In the genomic region with DNA sequence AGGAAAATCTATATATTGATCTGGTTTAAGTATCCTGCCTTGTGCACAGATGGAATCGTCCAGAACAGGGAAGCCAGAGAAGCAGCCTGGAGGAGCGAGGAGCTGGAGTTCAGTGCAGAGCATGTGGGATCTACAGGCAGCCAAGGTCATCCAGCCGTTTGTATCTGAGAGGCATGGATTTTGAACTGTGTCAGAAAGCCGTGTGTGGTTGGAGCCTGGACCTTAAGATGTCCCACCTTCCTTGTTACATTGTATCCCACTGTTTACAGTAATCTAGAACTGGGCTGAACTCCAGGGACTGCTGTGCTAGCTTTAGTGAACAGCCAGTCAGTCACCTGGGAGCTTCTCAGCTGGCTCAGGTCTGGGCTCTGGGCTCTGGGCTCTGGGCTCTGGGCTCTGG, we compare ENCODE assay signal across 23 mouse cellular contexts. TPM values are rescaled to one million over a fixed set of nuclear protein-coding genes. Genes with fewer than 3 reads are reported as not detected.
DNase-seq lines count a peak whose midpoint lies in the region; ATAC-seq lines count a peak whose summit lies in the region.
"Had no signal": no experiment of that assay in that cellular context is flagged by ENCODE, and none has a peak within 500 bp of the region (broad histone marks: within the 10 kb centered on the region; RNA-seq: fewer than 3 reads in every experiment).

No protein-coding gene starts in this region.

- H3K36me3 ChIP-seq in liver, embryonic 15.5 days (replicated peaks): no peaks in the 10 kb centered on the region
- H3K36me3 ChIP-seq: G1E; hindbrain, embryonic 15.5 days; limb, embryonic 15.5 days; neural tube, embryonic 13.5 days had no signal

- H3K4me3 ChIP-seq in liver, embryonic 15.5 days (replicated peaks): no peak overlapping the region
- H3K4me3 ChIP-seq: hindbrain, embryonic 15.5 days; limb, embryonic 15.5 days; neural tube, embryonic 13.5 days had no signal

- WGBS in liver, embryonic 15.5 days (ENCODE audit: insufficient replicate concordance): 47% methylated on average over 4 of the region's 4 CpGs

- peak; percentile 13 to 17 for DNase-seq in cerebellum, postnatal 10 days
- DNase-seq in cerebellum, adult 18-20 months: no peak
- DNase-seq in lung, postnatal 36 days: peak; percentile 6
- no peak for DNase-seq in lung, postnatal 25 days (ENCODE audit: low spot score)
- DNase-seq in left cerebral cortex, adult 11 months (ENCODE audit: low spot score): no peak
- no peak for DNase-seq in layer of hippocampus, adult 18-20 months (ENCODE audit: low spot score in 2 of 2)
- no peak for DNase-seq in c-Kit-positive CD71-positive TER-119-positive erythroid progenitor cells, embryonic 14.5 days (ENCODE audit: low spot score)
- DNase-seq: cerebellum, postnatal 36 days; lung, postnatal 10 days; thymus, adult 2 months had no signal

- H3K27me3 ChIP-seq in liver, embryonic 15.5 days: no peaks in the 10 kb centered on the region
- H3K27me3 ChIP-seq: hindbrain, embryonic 15.5 days; limb, embryonic 15.5 days; neural tube, embryonic 13.5 days had no signal

- peak overlapping the region; percentile 69 for H3K27ac ChIP-seq in liver, embryonic 15.5 days (replicated peaks)
- H3K27ac ChIP-seq: hindbrain, embryonic 15.5 days; kidney, postnatal 0 days; limb, embryonic 15.5 days; neural tube, embryonic 13.5 days had no signal

- H3K9me3 ChIP-seq in liver, embryonic 15.5 days (replicated peaks): no peaks in the 10 kb centered on the region
- H3K9me3 ChIP-seq: G1E; hindbrain, embryonic 15.5 days; limb, embryonic 15.5 days; neural tube, embryonic 13.5 days had no signal

- H3K4me2 ChIP-seq in liver, embryonic 15.5 days: 0 out of 2 replicates have a peak overlapping the region, but pooled peaks have one; percentile 16
- H3K4me2 ChIP-seq: heart, embryonic 11.5 days; hindbrain, embryonic 15.5 days; limb, embryonic 15.5 days; neural tube, embryonic 13.5 days had no signal

- ATAC-seq in liver, embryonic 15.5 days (ENCODE audit: insufficient read depth): no peak
- ATAC-seq: CD4-positive, CD25-positive, alpha-beta regulatory T cell, adult 4 months; forebrain, embryonic 14.5 days had no signal

- peaks cover 9% of the 10 kb centered on the region; the same call in 1 of the 2 replicates for H3K4me1 ChIP-seq in liver, embryonic 15.5 days (replicated peaks)
- H3K4me1 ChIP-seq: hindbrain, embryonic 15.5 days; limb, embryonic 15.5 days had no signal

- no peak overlapping the region for H3K9ac ChIP-seq in liver, embryonic 15.5 days
- H3K9ac ChIP-seq: hindbrain, embryonic 15.5 days; limb, embryonic 15.5 days; neural tube, embryonic 13.5 days had no signal

RNA-seq across cellular contexts. Expression of gene Nr1i2, which starts 8.1 kb away (rescaled TPM):
- polyA plus RNA-seq in liver, embryonic 15.5 days (2015; fragmentation: Nextera tagmentation; extraction: Ambion mirVana): 4.8 and 5.3 TPM in 2 replicates
- not detected for total RNA-seq in layer of hippocampus, adult 18-20 months (2021)
- total RNA-seq: G1E; heart, postnatal 25 days; layer of hippocampus, postnatal 10 days; left cerebral cortex, postnatal 25 days; monocyte, adult 5-6 weeks had no signal
- polyA plus RNA-seq: CD4-positive, CD25-positive, alpha-beta regulatory T cell, adult 4 months; forebrain, embryonic 14.5 days; G1E; hindbrain, embryonic 15.5 days; limb, embryonic 15.5 days had no signal

RNA-seq across cellular contexts. Expression of gene Maats1, which starts 55.4 kb away (rescaled TPM):
- polyA plus RNA-seq in liver, embryonic 15.5 days (2015; fragmentation: Nextera tagmentation; extraction: Ambion mirVana): 0.03 and 0.05 TPM in 2 replicates
- 1 to 10 TPM; 1.1 to 1.5 TPM for total RNA-seq in layer of hippocampus, adult 18-20 months (2021)
- total RNA-seq: heart, postnatal 25 days; monocyte, adult 5-6 weeks had no signal
- polyA plus RNA-seq: G1E; limb, embryonic 15.5 days had no signal

Comparison
In these comparisons a context has a peak if more than half of its experiments do, and no peak if none do; other contexts are left out.
1. DNase-seq: peak in cerebellum, postnatal 10 days (2 of 2) and lung, postnatal 36 days (single experiment); none in cerebellum, adult 18-20 months (0 of 2), lung, postnatal 25 days (single experiment), left cerebral cortex, adult 11 months (single experiment), layer of hippocampus, adult 18-20 months (0 of 2) and c-Kit-positive CD71-positive TER-119-positive erythroid progenitor cells, embryonic 14.5 days (single experiment).